Comparison of ENCODE assay signal across 12 mouse cellular contexts in genomic region chr10:61839326-61839725, GRCm38 (mm10). TPM values are rescaled to one million over a fixed set of nuclear protein-coding genes. Genes with fewer than 3 reads are reported as not detected.
A peak's percentile ranks its signal among the peaks of the same experiment; 100 is the strongest.
DNase-seq lines count a peak whose midpoint lies in the region; ATAC-seq lines count a peak whose summit lies in the region.
"Had no signal": no experiment of that assay in that cellular context is flagged by ENCODE, and none has a peak within 500 bp of the region (broad histone marks: within the 10 kb centered on the region; RNA-seq: fewer than 3 reads in every experiment).

No protein-coding gene starts in this region.

- no peaks in the 10 kb centered on the region for H3K9me3 ChIP-seq in hindbrain, embryonic 16.5 days (ENCODE audit: control insufficient read depth, low read length)
- no peaks in the 10 kb centered on the region for H3K9me3 ChIP-seq in hindbrain, embryonic 11.5 days (ENCODE audit: control insufficient read depth, low read length)
- H3K9me3 ChIP-seq: liver, embryonic 13.5 days; stomach, embryonic 15.5 days had no signal

- no peak overlapping the region for H3K27ac ChIP-seq in hindbrain, embryonic 16.5 days (ENCODE audit: low read depth, low read length)
- no peak overlapping the region for H3K27ac ChIP-seq in hindbrain, embryonic 11.5 days (ENCODE audit: low read depth, low read length)
- H3K27ac ChIP-seq: liver, embryonic 13.5 days; stomach, embryonic 15.5 days had no signal

- DNase-seq in cerebellum, postnatal 10 days = peak; percentile 46 to 65
- DNase-seq in hindbrain, embryonic 11.5 days (ENCODE audit: low spot score) = no peak
- DNase-seq in retina, postnatal 1 day = peak; percentile 34
- no peak for DNase-seq in retina, embryonic 14.5 days (ENCODE audit: low spot score)
- no peak for DNase-seq in layer of hippocampus, adult 9-11 months
- DNase-seq: adrenal gland, adult 8-10 months; liver, embryonic 13.5 days had no signal

- peaks cover 3% of the 10 kb centered on the region for H3K4me1 ChIP-seq in hindbrain, embryonic 16.5 days (ENCODE audit: control insufficient read depth, insufficient read depth, low read depth, low read length)
- H3K4me1 ChIP-seq in hindbrain, embryonic 11.5 days (replicated peaks; ENCODE audit: control insufficient read depth, insufficient read depth, low read length) = no peaks in the 10 kb centered on the region
- H3K4me1 ChIP-seq: liver, embryonic 13.5 days; stomach, embryonic 15.5 days had no signal

- H3K36me3 ChIP-seq in hindbrain, embryonic 16.5 days (ENCODE audit: control insufficient read depth, insufficient read depth, low read length) = no peaks in the 10 kb centered on the region
- H3K36me3 ChIP-seq in hindbrain, embryonic 11.5 days (ENCODE audit: control insufficient read depth, insufficient read depth, low read length) = no peaks in the 10 kb centered on the region
- H3K36me3 ChIP-seq: liver, embryonic 13.5 days; stomach, embryonic 15.5 days had no signal

- no peak overlapping the region for H3K4me2 ChIP-seq in hindbrain, embryonic 16.5 days (ENCODE audit: low read length)
- no peak overlapping the region for H3K4me2 ChIP-seq in hindbrain, embryonic 11.5 days (replicated peaks; ENCODE audit: low read depth, low read length)
- H3K4me2 ChIP-seq: liver, embryonic 13.5 days; stomach, embryonic 15.5 days had no signal

- no peak overlapping the region for H3K4me3 ChIP-seq in hindbrain, embryonic 16.5 days (ENCODE audit: low read length)
- no peak overlapping the region for H3K4me3 ChIP-seq in hindbrain, embryonic 11.5 days (ENCODE audit: low read depth, low read length)
- H3K4me3 ChIP-seq: liver, embryonic 13.5 days; stomach, embryonic 15.5 days had no signal

- no peak overlapping the region for H3K9ac ChIP-seq in hindbrain, embryonic 16.5 days (ENCODE audit: low read depth, low read length)
- H3K9ac ChIP-seq in hindbrain, embryonic 11.5 days (ENCODE audit: low read depth, low read length) = no peak overlapping the region
- H3K9ac ChIP-seq: liver, embryonic 13.5 days; stomach, embryonic 15.5 days had no signal

- no peaks in the 10 kb centered on the region for H3K27me3 ChIP-seq in hindbrain, embryonic 16.5 days (replicated peaks; ENCODE audit: control insufficient read depth, insufficient read depth, low read length)
- no peaks in the 10 kb centered on the region for H3K27me3 ChIP-seq in hindbrain, embryonic 11.5 days (ENCODE audit: control insufficient read depth, insufficient read depth, low read length)
- H3K27me3 ChIP-seq: liver, embryonic 13.5 days; stomach, embryonic 15.5 days had no signal

- ATAC-seq in cerebellum, adult (ENCODE audit: insufficient number of reproducible peaks, low FRiP score, low TSS enrichment) = no peak
- ATAC-seq in hindbrain, embryonic 16.5 days = 0 out of 2 replicates have a peak, but pooled peaks have one; percentile 9
- ATAC-seq in hindbrain, embryonic 11.5 days (ENCODE audit: low FRiP score) = no peak
- no peak for ATAC-seq in erythroblast, adult 5-6 weeks (replicated peaks; ENCODE audit: low FRiP score, poor library complexity, severe bottlenecking)

- 68% methylated on average over 9 of the region's 9 CpGs for WGBS in hindbrain, embryonic 16.5 days
- WGBS in hindbrain, embryonic 11.5 days = 62% methylated on average over 9 of the region's 9 CpGs

RNA-seq across cellular contexts. Expression of gene H2afy2, which starts 55.4 kb away (rescaled TPM):
- 237 and 252 TPM in 2 replicates for polyA plus RNA-seq in hindbrain, embryonic 16.5 days (2015; fragmentation: Nextera tagmentation; extraction: Ambion mirVana)
- 235 and 259 TPM in 2 replicates for polyA plus RNA-seq in hindbrain, embryonic 11.5 days (2014; fragmentation: Nextera tagmentation; extraction: Ambion mirVana)
- not detected in 2 replicates for total RNA-seq in erythroblast, adult 5-6 weeks (2015; ENCODE audit: low replicate concordance)
- 0.70 TPM in 1 of 2 replicates, not detected in the other for total RNA-seq in erythroblast, adult 5-6 weeks (2017; ENCODE audit: low replicate concordance)
- total RNA-seq: megakaryocyte-erythroid progenitor cell, adult 5-6 weeks had no signal

Comparison
In these comparisons a context has a peak if more than half of its experiments do, and no peak if none do; other contexts are left out.
1. DNase-seq: peak in cerebellum, postnatal 10 days (2 of 2) and retina, postnatal 1 day (single experiment); none in hindbrain, embryonic 11.5 days (single experiment), retina, embryonic 14.5 days (single experiment) and layer of hippocampus, adult 9-11 months (single experiment).